Mouse (Mus musculus) forebrain, postnatal 0 days (tissue): ENCODE data around the gene Foxo1. TPM values are rescaled to one million over a fixed set of nuclear protein-coding genes. Genes with fewer than 3 reads are reported as not detected.

Source experiments
- ATAC-seq: fragments of 200-750 bp; cut with Nextera tagmentation; 2 replicates; pipeline ENCODE4 v1.8.0; 2017; ENCODE audit warnings: mild to moderate bottlenecking, moderate library complexity
- DNase-seq: peaks from one replicate; pipeline ENCODE4 v3.0.0-alpha.2; 2015
- H3K27ac ChIP-seq: fragments of 300-500 bp; sonication (generic); 2 replicates; pipeline ENCODE4 v1.5.1; 2014; ENCODE audit warnings: low read depth, mild to moderate bottlenecking, antibody characterized with exemption, low read length, moderate library complexity, mixed read lengths
- H3K27me3 ChIP-seq: fragments of 300-500 bp; sonication (generic); 2 replicates; pipeline ENCODE4 v1.6.1; 2014; ENCODE audit warnings: mild to moderate bottlenecking, low read length, mixed read lengths; ENCODE audit not compliant: insufficient read depth
- H3K36me3 ChIP-seq: fragments of 300-500 bp; sonication (generic); 2 replicates; pipeline ENCODE4 v1.6.1; 2014; ENCODE audit warnings: mild to moderate bottlenecking, moderate library complexity; ENCODE audit not compliant: insufficient read depth
- H3K4me1 ChIP-seq: fragments of 300-500 bp; sonication (generic); 2 replicates; pipeline ENCODE4 v1.6.1; 2014; ENCODE audit warnings: antibody characterized with exemption; ENCODE audit not compliant: insufficient read depth
- H3K4me2 ChIP-seq: fragments of 300-500 bp; sonication (generic); 2 replicates; pipeline ENCODE4 v1.6.1; 2014; ENCODE audit warnings: low read depth, mild to moderate bottlenecking, moderate library complexity
- H3K4me3 ChIP-seq: fragments of 300-500 bp; sonication (generic); 2 replicates; pipeline ENCODE4 v1.5.1; 2014; ENCODE audit warnings: low read depth, low read length, mixed read lengths
- H3K9ac ChIP-seq: fragments of 300-500 bp; sonication (generic); 2 replicates; pipeline ENCODE4 v1.6.1; 2014; ENCODE audit warnings: mild to moderate bottlenecking
- H3K9me3 ChIP-seq: fragments of 300-500 bp; sonication (generic); 2 replicates; pipeline ENCODE4 v1.6.1; 2016; ENCODE audit warnings: low read length
- CTCF ChIP-seq: sonication (generic); IDR thresholded peaks from 2 replicates; pipeline ENCODE4 v1.5.1; 2016; ENCODE audit warnings: antibody characterized with exemption, control low read depth, low read depth
- WGBS: fragments of 180-500 bp; shearing (Covaris S2); extraction: QIAGEN DNeasy Blood & Tissue Kit; methylation state at CpG from one replicate; pipeline ENCODE4 v1.1.7; 2014; 5-methylcytosine and 5-hydroxymethylcytosine counted together
- polyA plus RNA-seq: library from polyadenylated mRNA; unstranded; fragments of >200 nt; fragmentation: Nextera tagmentation; extraction: Ambion mirVana; gene quantifications from 2 replicates; pipeline ENCODE4 v1.2.1, GENCODE M21; 2015
- total RNA-seq: library from RNA; depleted of rRNA; stranded (reverse); fragments of >200 nt; gene quantifications from 2 replicates; pipeline ENCODE4 v1.2.3, GENCODE M21; 2014; rRNA removed

The Foxo1 gene
- total and polyA plus RNA-seq, 2 experiments from 2014 or later, result 6.3 to 8.1 TPM

GRCm38 (mm10) chr3:52401162-52401928, 133.2 kb downstream of the Foxo1 start:
- peak; percentile 89 for ATAC-seq
- H3K4me3 ChIP-seq, result peak overlapping the region; percentile 31
- peak; percentile 7; the same call in 1 of the 2 replicates for TF ChIP-seq CTCF
- no peaks in the 10 kb centered on the region for H3K36me3 ChIP-seq
- H3K4me1 ChIP-seq, result no peaks in the 10 kb centered on the region
- no peak overlapping the region for H3K9ac ChIP-seq
- peak; percentile 61 for DNase-seq
- peak overlapping the region; percentile 58 for H3K4me2 ChIP-seq
- 0 out of 2 replicates have a peak overlapping the region, but pooled peaks have one; percentile 17 for H3K27ac ChIP-seq
- WGBS, result 3% methylated on average over 26 of the region's 26 CpGs
- no peaks in the 10 kb centered on the region for H3K27me3 ChIP-seq
- H3K9me3 ChIP-seq, result no peaks in the 10 kb centered on the region

Other genes starting within 250 kb of the Foxo1 start
- 8.4 and 14.9 TPM in 2 replicates for gene Maml3, start 163.3 kb upstream of the Foxo1 start, total RNA-seq
- 1.8 and 3.1 TPM in 2 replicates for gene Maml3, start 163.3 kb upstream of the Foxo1 start, polyA plus RNA-seq